Mouse (Mus musculus) right cerebral cortex, postnatal 10 days (tissue): ENCODE results near the gene Dnajb14.
"Not testable (repeated sequence)": the region's sequence is repeated elsewhere in the genome, so short reads cannot be mapped to it uniquely, and the experiment has no call there.

ENCODE experiments used
- DNase-seq, 2 experiments: peaks; one replicate each; pipeline ENCODE4 v3.0.0; 2021; ENCODE audit warnings: low spot score in 2 of 2

Gene Dnajb14

GRCm38 (mm10) chr3:137867437-137868093, at the start of gene Dnajb14:
Dnajb14 (plus strand) TSS chr3:137867675.
- peak; percentile 56 to 62 for DNase-seq

DNA sequence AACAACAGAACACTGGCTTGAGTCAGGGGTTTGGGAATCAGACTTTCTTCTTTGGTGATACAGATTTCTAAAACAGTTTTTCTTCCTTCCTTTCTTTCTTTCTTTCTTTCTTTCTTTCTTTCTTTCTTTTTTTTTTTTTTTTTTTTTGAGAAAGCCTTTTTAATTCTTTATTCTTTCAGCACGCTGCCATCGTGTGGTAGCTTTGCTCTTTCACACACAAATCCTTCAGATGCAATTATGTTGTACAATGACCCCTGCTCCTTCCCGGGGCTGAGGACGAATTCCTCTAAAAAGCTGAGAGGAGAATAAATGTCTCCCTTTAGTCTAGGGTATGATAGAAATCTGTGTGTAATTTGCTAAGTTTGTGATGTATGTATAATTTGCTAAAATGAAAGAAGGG, 48.8 kb upstream of the Dnajb14 start:
- DNase-seq = peak in 1 of 2 experiments; percentile 27

DNA sequence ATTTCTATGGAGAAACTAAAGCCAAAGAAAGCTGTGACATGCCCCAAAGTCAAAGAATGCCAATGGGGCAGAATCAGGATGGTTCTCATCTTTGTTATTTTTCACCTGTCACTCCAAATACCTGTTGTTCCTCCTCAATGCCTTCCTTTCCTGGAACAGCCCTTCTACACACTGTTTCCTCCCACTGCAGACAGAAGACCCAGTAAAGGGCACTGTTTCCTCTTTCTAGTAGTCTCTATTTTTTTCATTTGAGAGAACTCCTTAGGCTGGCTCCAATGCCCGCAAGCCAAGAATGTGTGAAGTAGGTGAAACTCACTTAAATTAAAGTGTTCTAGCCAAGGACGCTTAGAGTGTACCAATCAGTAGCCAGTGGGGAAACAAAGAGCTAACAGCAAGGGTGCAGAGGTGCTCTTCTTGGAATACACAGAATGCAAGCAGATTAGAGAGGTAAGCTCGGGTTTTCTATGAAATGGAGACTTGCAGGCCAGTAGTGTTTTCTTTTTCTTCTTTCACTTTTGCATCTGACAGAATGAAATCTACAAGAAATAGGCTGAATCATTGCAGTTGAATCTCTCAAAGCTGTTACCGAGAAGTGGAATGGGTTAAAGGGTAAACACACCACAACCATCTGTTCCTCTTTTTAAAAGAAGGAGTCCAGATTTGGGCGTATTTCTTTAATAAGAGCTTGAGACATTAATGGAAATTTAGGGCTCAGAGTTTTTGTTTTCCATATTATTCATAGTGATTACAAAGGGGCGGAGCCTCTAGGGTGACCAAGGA, 46.6 kb upstream of the Dnajb14 start:
- DNase-seq = no peak

DNA sequence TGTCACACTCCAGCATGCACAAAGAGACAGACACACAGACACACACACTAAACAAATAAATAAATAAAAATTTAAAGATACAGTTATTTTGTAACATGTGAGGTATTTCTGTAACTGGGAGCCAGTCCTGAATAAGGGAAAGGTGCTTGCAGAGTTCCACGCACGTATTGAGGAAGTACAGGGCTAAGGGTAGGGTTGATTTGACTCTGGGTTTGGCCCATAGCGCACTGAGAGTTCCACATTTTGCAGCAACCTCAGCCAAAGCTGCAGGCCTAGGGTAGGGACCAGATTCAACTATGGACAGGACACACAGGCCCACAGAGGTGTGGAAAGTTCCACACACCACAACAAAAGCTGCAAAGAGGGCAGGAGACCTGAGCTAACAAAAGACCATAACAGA, 44.2 kb upstream of the Dnajb14 start:
- no peak for DNase-seq

DNA sequence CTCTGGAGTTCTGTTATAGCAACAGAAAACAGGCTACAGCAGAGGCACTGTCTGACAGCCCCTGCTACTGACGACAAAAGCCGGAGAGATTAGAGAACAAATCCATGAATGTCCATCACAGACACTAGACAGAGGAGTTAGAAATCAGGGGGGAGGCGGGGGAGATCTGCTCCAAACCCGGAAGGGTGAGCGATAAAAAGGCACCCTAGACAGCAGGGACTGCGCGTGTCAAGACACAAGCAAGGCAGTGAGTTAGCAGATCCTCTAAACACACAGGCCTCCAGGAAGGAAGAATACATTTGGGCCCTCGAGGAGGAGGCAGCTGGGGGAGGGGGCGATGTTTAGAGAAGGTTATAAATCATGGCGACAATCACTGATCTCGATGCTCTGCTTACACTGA, 39.8 kb upstream of the Dnajb14 start:
- no peak for DNase-seq

DNA sequence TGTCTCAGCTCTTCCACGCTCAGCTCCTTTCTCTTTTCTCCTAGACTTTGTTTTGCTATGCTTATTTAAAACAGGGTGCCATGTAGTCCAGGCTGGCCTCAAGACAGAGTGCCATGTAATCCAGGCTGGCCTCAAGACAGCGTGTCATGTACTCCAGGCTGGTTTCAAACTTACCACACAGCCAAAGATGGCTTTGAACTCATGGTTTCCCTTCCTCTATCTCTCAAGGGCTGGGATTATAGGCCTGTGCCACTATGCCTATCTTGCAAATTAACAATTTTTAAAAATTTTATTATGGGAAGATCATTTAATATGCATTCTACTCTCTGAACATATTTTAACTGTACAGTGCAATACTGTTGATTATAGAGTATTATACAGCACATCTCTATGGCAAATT, 36.3 kb upstream of the Dnajb14 start:
- no peak for DNase-seq

- no peak for DNase-seq
Observed at GRCm38 (mm10) chr3:137833128-137833527, 34.3 kb upstream of the Dnajb14 start.

GRCm38 (mm10) chr3:137833698-137834097, 33.8 kb upstream of the Dnajb14 start:
- no peak for DNase-seq

DNA sequence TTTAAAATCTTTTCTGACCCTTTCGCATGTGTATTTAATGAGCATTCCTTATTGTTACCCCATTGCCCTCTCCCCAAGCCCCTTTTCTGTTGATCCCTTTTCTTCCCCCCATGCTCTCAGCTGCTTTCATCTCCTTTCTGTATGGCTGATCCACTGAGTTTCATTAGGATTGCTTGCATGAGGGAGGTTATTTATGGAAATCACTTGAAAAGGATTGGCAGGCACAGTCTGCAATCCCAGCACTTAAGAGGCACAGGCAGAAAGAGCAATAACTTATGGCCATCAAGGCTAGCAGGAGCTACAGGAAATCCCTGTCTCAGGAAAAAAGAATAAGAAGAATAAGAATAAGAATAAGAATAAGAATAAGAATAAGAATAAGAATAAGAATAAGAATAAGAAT, 30.9 kb upstream of the Dnajb14 start:
- no peak for DNase-seq

DNA sequence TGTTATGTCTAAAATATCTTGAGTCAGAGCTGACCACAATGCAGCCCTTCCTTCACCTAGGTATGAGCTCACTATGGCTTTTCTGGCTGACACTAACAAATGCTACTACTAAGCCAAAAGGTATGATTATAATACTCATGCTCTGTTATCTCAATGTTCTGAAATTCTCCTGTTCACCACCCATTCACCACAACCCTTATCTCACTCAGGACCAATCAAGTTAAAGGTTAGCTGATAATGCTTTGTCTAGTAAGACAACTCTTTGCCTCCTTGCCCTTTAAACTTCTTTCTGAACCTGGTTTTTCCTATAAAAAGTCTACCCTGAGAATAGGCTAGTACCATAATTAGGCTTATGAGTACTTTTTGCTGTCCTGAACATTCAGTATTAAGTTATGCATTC, 29.3 kb upstream of the Dnajb14 start:
- DNase-seq = no peak

DNA sequence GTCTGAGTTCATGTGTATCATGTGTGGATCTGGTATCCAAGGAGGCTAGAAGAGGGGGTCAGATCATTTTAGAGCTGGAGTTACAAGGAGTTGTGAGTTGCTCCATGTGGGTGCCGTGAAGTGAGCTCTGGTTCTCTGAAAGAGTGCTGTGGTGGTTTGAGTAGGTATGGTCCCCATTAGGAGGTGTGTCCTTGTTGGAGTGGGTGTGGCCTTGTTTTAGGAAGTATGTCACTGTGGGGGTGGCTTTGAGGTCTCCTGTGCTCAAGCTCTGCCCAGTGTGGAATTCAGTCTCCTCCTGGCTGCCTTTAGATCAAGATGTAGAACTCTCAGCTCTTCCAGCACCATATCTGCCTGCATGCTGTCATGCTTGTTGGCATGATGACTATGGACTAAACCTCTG, 24.5 kb upstream of the Dnajb14 start:
- DNase-seq = no peak

- DNase-seq = no peak
Observed at GRCm38 (mm10) chr3:137844263-137844662, 23.2 kb upstream of the Dnajb14 start.

DNA sequence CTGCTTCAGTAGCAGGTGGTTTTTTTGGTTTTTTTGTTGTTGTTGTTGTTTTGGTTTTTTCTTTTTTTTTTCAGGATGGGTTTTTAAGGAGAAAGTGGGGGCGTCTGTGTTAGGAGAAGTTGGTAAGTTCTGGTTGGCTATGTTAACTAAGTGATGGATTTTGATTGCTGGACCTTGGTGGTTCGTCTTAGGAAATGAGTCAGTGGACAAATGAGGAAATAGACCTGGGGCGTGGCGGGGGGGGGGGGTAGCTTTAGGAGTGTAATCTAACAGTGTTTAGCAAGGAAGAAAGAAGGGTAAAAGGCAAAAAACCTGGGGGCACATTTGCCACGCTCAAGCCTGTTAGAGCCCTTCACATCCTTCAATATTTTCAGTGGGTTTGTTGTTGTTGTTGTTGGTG, 20.9 kb upstream of the Dnajb14 start:
- no peak for DNase-seq

DNA sequence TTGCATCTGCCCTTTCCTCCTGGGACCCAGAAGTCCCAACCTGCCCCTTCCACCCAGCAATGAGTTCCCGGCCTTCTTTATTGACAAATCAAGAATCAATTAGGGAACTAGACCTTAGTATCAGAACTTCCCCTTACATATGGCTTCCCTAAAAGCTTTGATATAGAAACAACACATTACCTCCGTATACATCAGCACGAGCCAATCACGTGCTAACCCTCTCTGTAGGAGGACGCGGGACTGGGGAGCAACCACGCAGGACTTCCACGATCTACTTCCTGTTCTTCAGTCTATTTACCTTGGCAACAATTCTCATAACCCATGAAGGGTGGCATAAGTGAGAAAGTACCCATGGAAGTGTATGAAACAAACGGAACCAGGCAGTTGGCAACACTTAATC, 19.1 kb upstream of the Dnajb14 start:
- no peak for DNase-seq

DNA sequence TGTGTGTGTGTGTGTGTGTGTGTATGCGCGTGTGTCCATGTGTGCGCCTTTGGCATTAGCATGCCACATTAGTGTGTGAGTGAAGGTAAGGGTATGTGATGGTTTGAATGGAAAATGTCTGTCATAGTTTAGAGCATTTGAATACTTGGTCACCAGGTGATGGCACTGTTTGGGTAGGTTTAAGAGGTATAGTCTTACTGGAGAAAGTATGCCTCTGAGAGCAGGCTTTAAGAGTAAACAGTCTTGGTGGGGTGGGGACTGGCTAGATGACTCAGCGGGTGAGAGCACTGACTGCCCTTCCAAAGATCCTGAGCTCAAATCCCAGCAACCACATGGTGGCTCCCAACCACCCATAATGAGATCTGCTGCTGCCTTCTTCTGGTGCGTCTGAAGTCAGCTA, 17.8 kb upstream of the Dnajb14 start:
- no peak for DNase-seq

DNA sequence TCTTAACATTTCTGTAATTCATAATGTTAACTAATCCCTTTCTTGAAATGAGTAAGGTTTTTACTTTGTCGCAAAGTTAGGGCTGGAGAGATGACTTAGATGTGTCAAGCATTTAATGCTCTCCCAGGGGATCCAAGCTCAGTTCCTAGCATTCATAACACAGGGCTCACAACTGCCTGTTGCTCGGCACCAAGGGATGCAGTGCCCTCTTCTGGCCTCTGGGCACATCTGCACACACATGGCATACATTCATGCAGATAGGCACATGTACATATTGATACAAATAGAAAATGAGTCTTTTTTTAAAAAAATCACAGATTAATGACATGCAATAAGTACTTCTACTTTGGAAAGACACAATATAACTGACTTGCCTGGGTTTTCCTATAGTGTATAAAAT, 16.3 kb upstream of the Dnajb14 start:
- DNase-seq = no peak

DNA sequence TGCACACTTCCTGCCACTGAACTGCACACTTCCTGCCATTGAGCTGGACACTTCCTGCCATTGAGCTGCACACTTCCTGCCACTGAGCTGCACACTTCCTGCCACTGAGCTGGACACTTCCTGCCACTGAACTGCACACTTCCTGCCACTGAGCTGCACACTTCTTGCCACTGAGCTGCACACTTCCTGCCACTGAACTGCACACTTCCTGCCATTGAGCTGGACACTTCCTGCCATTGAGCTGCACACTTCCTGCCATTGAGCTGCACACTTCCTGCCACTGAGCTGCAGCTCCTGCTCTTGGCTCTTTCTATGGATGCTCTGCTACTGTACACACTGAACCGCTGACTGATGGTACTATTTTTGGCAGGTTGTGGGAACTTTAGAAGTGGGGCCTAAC, 14.5 kb upstream of the Dnajb14 start:
- DNase-seq = not testable (repeated sequence)

DNA sequence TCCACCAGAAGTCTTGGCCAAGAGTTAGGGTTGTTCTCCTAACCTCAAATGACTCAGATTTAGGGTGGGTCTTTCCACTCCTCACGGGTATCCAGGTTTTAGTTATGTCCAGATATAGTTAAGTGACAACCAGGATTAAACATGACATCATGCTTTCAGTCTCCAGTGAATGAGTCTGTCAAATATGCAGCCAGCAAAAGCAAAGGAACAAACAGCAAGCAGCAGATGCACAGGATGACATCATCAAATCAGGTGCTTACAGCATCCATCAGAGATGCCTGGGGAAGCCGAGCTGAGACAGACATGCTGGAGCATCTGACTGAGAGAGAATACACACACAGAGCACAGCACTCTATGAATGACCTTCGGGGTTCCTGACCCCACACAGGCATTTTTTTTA, 12.1 kb upstream of the Dnajb14 start:
- no peak for DNase-seq

GRCm38 (mm10) chr3:137856061-137856460, 11.4 kb upstream of the Dnajb14 start:
- DNase-seq = no peak

GRCm38 (mm10) chr3:137860394-137861170, 6.9 kb upstream of the Dnajb14 start:
- no peak for DNase-seq

- DNase-seq = no peak
Observed at GRCm38 (mm10) chr3:137861436-137861835, 6.0 kb upstream of the Dnajb14 start.

- DNase-seq = no peak
Observed at GRCm38 (mm10) chr3:137862600-137862999, 4.9 kb upstream of the Dnajb14 start.
